Mouse (Mus musculus) neural tube, embryonic 14.5 days (tissue): Measurements from ENCODE around the gene Atxn7l1. TPM values are rescaled to one million over a fixed set of nuclear protein-coding genes. Genes with fewer than 3 reads are reported as not detected.
"Not testable (repeated sequence)": the region's sequence is repeated elsewhere in the genome, so short reads cannot be mapped to it uniquely, and the experiment has no call there.

Experiments used
- ATAC-seq: fragments of 200-750 bp; cut with Nextera tagmentation; 2 replicates; pipeline ENCODE4 v1.8.0; 2017; ENCODE audit warnings: low read depth, mild to moderate bottlenecking, moderate TSS enrichment, moderate library complexity
- H3K27ac ChIP-seq: fragments of 300-500 bp; sonication (generic); 2 replicates; pipeline ENCODE4 v1.5.1; 2014; ENCODE audit warnings: low read depth, mild to moderate bottlenecking, control low read depth, low read length, moderate library complexity, mixed read lengths
- H3K27me3 ChIP-seq: fragments of 300-500 bp; sonication (generic); 2 replicates; pipeline ENCODE4 v1.6.1; 2014; ENCODE audit warnings: low read length; ENCODE audit not compliant: control insufficient read depth, insufficient read depth
- H3K36me3 ChIP-seq: fragments of 300-500 bp; sonication (generic); 2 replicates; pipeline ENCODE4 v1.6.1; 2014; ENCODE audit warnings: low read length, mixed read lengths; ENCODE audit not compliant: control insufficient read depth, insufficient read depth
- H3K4me1 ChIP-seq: fragments of 300-500 bp; sonication (generic); 2 replicates; pipeline ENCODE4 v1.6.1; 2014; ENCODE audit warnings: low read length; ENCODE audit not compliant: control insufficient read depth, insufficient read depth
- H3K4me2 ChIP-seq: fragments of 300-500 bp; sonication (generic); 2 replicates; pipeline ENCODE4 v1.6.1; 2014; ENCODE audit warnings: mild to moderate bottlenecking, low read depth, low read length, control low read depth
- H3K4me3 ChIP-seq: fragments of 300-500 bp; sonication (generic); 2 replicates; pipeline ENCODE4 v1.5.1; 2014; ENCODE audit warnings: low read depth, low read length, control low read depth, mixed read lengths
- H3K9ac ChIP-seq: fragments of 300-500 bp; sonication (generic); replicated peaks from 2 replicates; pipeline ENCODE4 v1.6.1; 2014; ENCODE audit warnings: low read depth, mild to moderate bottlenecking, control low read depth, low read length, mixed read lengths
- H3K9me3 ChIP-seq: fragments of 300-500 bp; sonication (generic); 2 replicates; pipeline ENCODE4 v1.6.1; 2016; ENCODE audit warnings: low read length; ENCODE audit not compliant: control insufficient read depth
- WGBS: fragments of 180-500 bp; shearing (Covaris S2); extraction: QIAGEN DNeasy Blood & Tissue Kit; methylation state at CpG from one replicate; pipeline ENCODE4 v1.1.7; 2014; 5-methylcytosine and 5-hydroxymethylcytosine counted together
- polyA plus RNA-seq: library from polyadenylated mRNA; unstranded; fragments of >200 nt; fragmentation: Nextera tagmentation; extraction: Ambion mirVana; gene quantifications from 2 replicates; pipeline ENCODE4 v1.2.1, GENCODE M21; 2014

The Atxn7l1 gene
- polyA plus RNA-seq, 1 experiment from 2014 or later = 35.1 TPM

GRCm38 (mm10) chr12:33160406-33160805 lies 12.9 kb downstream of the Atxn7l1 start:
- Histone ChIP-seq H3K27me3 (no peaks in the 10 kb centered on the region), H3K36me3 (no peaks in the 10 kb centered on the region), H3K4me3 (no peak overlapping the region), H3K27ac (no peak overlapping the region), H3K4me2 (no peak overlapping the region), H3K4me1 (peaks cover 8% of the 10 kb centered on the region; the same call in 1 of the 2 replicates), H3K9ac (no peak overlapping the region), H3K9me3 (no peaks in the 10 kb centered on the region)
- WGBS = 90% methylated on average over 7 of the region's 7 CpGs
- ATAC-seq = no peak

GRCm38 (mm10) chr12:33162541-33162940 lies 15.0 kb downstream of the Atxn7l1 start:
- 5% methylated on average over 12 of the region's 12 CpGs for WGBS
- Histone ChIP-seq H3K4me2 (no peak overlapping the region), H3K9ac (no peak overlapping the region)

GRCm38 (mm10) chr12:33164019-33164418 lies 16.5 kb downstream of the Atxn7l1 start:
- not testable (repeated sequence) for ATAC-seq, H3K4me3 ChIP-seq, H3K4me1 ChIP-seq, H3K9me3 ChIP-seq, H3K27ac ChIP-seq, H3K36me3 ChIP-seq, H3K27me3 ChIP-seq, H3K4me2 ChIP-seq, H3K9ac ChIP-seq
- 93% methylated on average over 5 of the region's 5 CpGs for WGBS

More at GRCm38 (mm10) chr12:33162541-33162940, 15.0 kb downstream of the Atxn7l1 start:
- no peaks in the 10 kb centered on the region for H3K27me3 ChIP-seq
- H3K36me3 ChIP-seq = no peaks in the 10 kb centered on the region
- H3K27ac ChIP-seq = no peak overlapping the region
- H3K4me3 ChIP-seq = no peak overlapping the region
- ATAC-seq = peak; percentile 77
- H3K9me3 ChIP-seq = no peaks in the 10 kb centered on the region
- H3K4me1 ChIP-seq = peaks cover 6% of the 10 kb centered on the region; the same call in 1 of the 2 replicates

GRCm38 (mm10) chr12:33166712-33167111 lies 19.2 kb downstream of the Atxn7l1 start:
- ATAC-seq = no peak
- 52% methylated on average over 8 of the region's 8 CpGs for WGBS
- no peaks in the 10 kb centered on the region for H3K9me3 ChIP-seq
- H3K9ac ChIP-seq = no peak overlapping the region
- H3K36me3 ChIP-seq = no peaks in the 10 kb centered on the region
- H3K27me3 ChIP-seq = no peaks in the 10 kb centered on the region
- no peak overlapping the region for H3K27ac ChIP-seq
- peaks cover 5% of the 10 kb centered on the region; the same call in 1 of the 2 replicates for H3K4me1 ChIP-seq
- no peak overlapping the region for H3K4me3 ChIP-seq
- H3K4me2 ChIP-seq = no peak overlapping the region

DNA sequence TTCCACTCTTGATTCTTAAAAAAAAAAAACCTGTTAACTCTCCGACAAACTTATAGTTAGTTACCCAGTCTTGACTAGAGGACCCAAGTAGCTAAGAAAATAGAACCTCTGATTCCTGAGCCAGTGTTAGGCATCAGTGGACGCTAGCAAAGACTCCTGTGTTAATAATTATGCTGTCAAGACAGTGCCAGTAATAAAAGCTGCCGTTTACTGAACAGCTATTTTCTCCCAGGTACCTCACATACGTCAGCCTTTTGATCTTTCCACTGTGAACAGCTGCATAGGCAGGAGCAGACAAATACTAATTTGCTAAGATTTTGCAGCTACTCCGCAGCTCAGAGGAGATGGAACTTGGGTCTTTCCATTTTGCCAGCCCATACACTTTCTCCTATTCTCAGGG lies 20.1 kb downstream of the Atxn7l1 start:
- Histone ChIP-seq H3K4me1 (peaks cover 2% of the 10 kb centered on the region; the same call in 1 of the 2 replicates), H3K9ac (no peak overlapping the region), H3K4me2 (no peak overlapping the region), H3K4me3 (no peak overlapping the region), H3K36me3 (no peaks in the 10 kb centered on the region), H3K9me3 (no peaks in the 10 kb centered on the region), H3K27me3 (no peaks in the 10 kb centered on the region), H3K27ac (no peak overlapping the region)
- ATAC-seq = no peak
- 81% methylated on average over 5 of the region's 5 CpGs for WGBS

GRCm38 (mm10) chr12:33168491-33168890 lies 21.0 kb downstream of the Atxn7l1 start:
- Histone ChIP-seq H3K9me3 (no peaks in the 10 kb centered on the region), H3K4me2 (no peak overlapping the region), H3K4me3 (no peak overlapping the region), H3K36me3 (no peaks in the 10 kb centered on the region), H3K4me1 (0 out of 2 replicates have a peak, but pooled peaks cover 3% of the 10 kb centered on the region), H3K27me3 (no peaks in the 10 kb centered on the region), H3K27ac (no peak overlapping the region), H3K9ac (no peak overlapping the region)
- 98% methylated on average over 2 of the region's 2 CpGs for WGBS
- ATAC-seq = no peak

- ATAC-seq = no peak
- no peak overlapping the region for H3K9ac ChIP-seq
- no peak overlapping the region for H3K4me3 ChIP-seq
- no peaks in the 10 kb centered on the region for H3K27me3 ChIP-seq
- 0 out of 2 replicates have a peak, but pooled peaks cover 7% of the 10 kb centered on the region for H3K4me1 ChIP-seq
- no peaks in the 10 kb centered on the region for H3K36me3 ChIP-seq
- no peaks in the 10 kb centered on the region for H3K9me3 ChIP-seq
- H3K4me2 ChIP-seq = no peak overlapping the region
- no peak overlapping the region for H3K27ac ChIP-seq
- 95% methylated on average over 11 of the region's 11 CpGs for WGBS
Measured at GRCm38 (mm10) chr12:33169777-33170494, 22.4 kb downstream of the Atxn7l1 start.

DNA sequence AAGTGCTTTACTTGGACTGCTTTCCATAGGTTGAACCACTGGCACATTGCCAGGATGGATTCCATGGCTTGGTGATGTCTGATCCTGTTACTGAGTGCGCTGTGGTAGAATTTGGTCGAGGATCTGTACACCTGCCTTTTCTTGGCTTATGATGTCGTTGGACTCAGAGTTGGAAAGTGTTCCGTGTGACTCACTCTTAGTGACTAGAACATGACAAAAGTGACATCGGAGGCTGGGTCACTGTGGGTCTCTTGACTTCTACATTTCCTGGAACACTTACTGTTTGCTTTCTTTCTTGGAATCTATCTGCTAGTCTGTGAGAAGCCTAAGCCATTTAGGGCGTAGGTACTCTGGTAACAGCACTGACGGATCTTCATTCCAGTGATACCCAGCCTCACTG lies 23.3 kb downstream of the Atxn7l1 start:
- no peak overlapping the region for H3K9ac ChIP-seq
- no peak overlapping the region for H3K4me2 ChIP-seq
- no peak overlapping the region for H3K4me3 ChIP-seq
- H3K36me3 ChIP-seq = no peaks in the 10 kb centered on the region
- 95% methylated on average over 7 of the region's 7 CpGs for WGBS
- ATAC-seq = no peak
- H3K4me1 ChIP-seq = peaks cover 16% of the 10 kb centered on the region
- no peak overlapping the region for H3K27ac ChIP-seq
- H3K9me3 ChIP-seq = no peaks in the 10 kb centered on the region
- H3K27me3 ChIP-seq = no peaks in the 10 kb centered on the region

- Histone ChIP-seq H3K9me3 (no peaks in the 10 kb centered on the region), H3K4me2 (no peak overlapping the region), H3K4me3 (no peak overlapping the region), H3K27ac (no peak overlapping the region), H3K27me3 (no peaks in the 10 kb centered on the region), H3K9ac (no peak overlapping the region), H3K4me1 (peaks cover 25% of the 10 kb centered on the region), H3K36me3 (no peaks in the 10 kb centered on the region)
- 86% methylated on average over 9 of the region's 9 CpGs for WGBS
- no peak for ATAC-seq
Measured at GRCm38 (mm10) chr12:33172926-33173325, 25.4 kb downstream of the Atxn7l1 start.
